Mouse (Mus musculus) inflammation-experienced regulatory T-cells, adult 6 months (primary cell): Measurements from ENCODE around the gene Mrps5. TPM values are rescaled to one million over a fixed set of nuclear protein-coding genes. Genes with fewer than 3 reads are reported as not detected.

Source experiments
- ATAC-seq: one replicate; pipeline ENCODE4 v1.8.0; 2017
- polyA plus RNA-seq, 3 experiments: library from polyadenylated mRNA; unstranded; fragments of 100-300 nt; shearing (Covaris generic); gene quantifications; one replicate each; pipeline ENCODE4 v1.2.1; 2017

The Mrps5 gene
- polyA plus RNA-seq, 3 experiments from 2014 or later: 107 to 152 (median 144) TPM

DNA sequence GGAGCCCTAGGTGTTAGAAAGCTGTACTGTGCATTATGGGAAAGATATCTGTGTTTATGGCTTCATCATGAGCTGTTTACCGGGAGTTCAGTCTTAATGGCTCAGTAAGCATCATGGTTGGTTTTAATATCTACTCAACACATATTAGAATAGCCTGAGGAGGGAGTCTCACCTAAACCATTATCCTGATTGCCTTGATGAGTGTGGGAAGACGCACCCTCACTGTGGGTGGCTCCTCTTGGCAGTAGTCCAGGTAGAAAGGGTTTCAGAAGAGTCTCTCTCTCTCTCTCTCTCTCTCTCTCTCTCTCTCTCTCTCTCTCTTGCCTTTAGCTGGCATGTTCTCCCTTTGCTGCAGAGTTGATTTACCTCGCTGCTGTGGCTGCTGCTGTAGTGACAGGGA is 35.0 kb downstream of the Mrps5 start:
- no peak for ATAC-seq

DNA sequence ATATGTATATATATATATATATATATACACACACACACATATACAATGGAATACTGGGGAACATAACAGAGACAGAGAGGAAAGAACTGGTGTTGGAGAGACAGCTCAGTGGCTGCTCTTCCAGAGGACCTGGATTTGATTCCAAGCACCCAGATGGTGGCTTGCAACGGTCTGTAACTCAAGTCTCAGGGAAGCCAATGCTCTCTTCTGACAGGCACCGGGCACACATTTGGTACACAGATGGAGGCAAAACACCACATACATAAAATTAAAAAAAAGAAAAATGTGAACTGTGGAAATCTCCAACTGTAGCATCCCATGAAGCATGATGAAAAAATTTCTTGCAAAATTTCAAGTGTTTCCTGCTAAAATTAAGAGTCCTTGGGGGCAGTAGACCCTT is 37.8 kb downstream of the Mrps5 start:
- no peak for ATAC-seq

DNA sequence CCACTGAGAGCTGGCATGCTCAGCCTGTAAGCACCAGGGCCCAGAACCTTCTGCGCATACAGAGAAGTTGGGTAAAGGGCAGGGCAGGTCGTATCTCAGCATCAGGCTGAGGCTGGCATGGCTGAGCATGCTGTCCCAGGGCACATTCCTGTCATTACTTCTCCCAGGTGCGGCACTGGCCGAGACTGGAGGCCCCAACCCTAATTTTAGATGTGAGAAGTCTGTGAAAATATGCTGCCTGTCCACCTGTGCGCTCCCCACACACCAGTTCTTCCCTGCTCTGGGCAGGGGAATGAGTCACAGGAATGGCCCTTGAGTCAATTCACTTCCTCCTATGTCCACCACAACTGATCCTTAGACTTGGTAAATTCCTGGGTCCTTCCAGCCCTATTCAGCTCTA is 38.6 kb downstream of the Mrps5 start:
- no peak for ATAC-seq

DNA sequence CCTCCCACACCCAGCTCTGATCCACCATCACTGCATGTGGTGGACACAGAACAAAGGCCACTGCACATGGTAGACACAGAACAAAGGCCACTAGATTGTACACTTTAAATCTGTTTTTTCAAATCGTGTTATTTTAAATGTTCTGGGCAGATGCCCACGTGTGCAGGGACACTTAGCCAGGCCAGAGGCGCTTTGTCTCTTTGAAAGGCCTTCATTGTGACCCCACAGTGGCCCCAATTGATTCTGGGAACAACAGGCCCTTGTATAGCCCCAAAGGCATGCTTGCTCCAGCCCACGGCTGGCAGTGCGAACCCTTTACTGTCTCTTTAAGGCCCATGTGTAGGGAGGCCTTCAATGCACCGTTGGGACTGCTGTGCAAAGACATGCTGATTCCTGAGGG is 40.3 kb downstream of the Mrps5 start:
- no peak for ATAC-seq

GRCm38 (mm10) chr2:127627990-127628570 is 41.1 kb downstream of the Mrps5 start:
- ATAC-seq: no peak

DNA sequence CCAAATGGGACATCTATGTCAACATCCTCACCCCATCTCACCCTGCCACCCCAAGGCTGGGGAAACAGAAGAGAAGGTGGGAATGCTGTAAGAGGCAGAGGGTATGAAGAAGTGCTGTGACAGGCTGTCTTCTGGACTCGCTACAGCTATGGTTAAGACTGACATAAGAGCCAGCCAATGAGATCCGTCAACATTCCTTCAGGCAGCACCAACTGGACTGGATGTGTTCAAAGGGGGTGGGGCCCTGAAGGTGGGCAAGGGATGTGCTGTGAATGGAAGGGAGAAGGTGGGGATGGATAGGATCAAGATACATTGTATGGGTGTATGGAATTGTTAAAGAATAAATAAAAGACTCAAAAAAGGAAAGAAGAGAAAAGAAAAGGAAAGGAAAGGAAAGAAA is 45.6 kb downstream of the Mrps5 start:
- no peak for ATAC-seq

GRCm38 (mm10) chr2:127635581-127635980 is 48.6 kb downstream of the Mrps5 start:
- ATAC-seq: no peak

GRCm38 (mm10) chr2:127638973-127639372 is 52.0 kb downstream of the Mrps5 start:
- no peak for ATAC-seq

GRCm38 (mm10) chr2:127643728-127644704 is 57.0 kb downstream of the Mrps5 start:
- no peak for ATAC-seq

GRCm38 (mm10) chr2:127646875-127647274 is 59.9 kb downstream of the Mrps5 start:
- ATAC-seq: no peak

DNA sequence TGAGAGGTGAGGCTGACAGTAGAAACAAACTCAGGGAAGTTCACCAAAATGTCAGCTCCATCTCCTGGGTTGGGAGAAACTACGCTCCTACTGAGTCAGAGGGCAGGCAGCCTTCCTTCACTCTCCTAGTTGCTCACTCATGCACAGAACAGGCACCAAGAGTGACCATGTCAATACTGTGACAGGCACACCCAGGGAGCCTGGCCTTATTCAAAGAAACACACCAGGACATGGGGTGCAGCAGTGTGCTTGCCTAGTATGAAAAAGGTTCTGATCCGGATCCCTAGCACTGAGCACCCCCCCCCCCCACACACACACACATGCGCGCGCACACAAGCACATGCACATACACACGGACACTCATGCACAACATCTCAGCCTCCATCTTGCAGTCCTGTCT is 61.1 kb downstream of the Mrps5 start:
- no peak for ATAC-seq

GRCm38 (mm10) chr2:127649921-127650320 is 62.9 kb downstream of the Mrps5 start:
- no peak for ATAC-seq

DNA sequence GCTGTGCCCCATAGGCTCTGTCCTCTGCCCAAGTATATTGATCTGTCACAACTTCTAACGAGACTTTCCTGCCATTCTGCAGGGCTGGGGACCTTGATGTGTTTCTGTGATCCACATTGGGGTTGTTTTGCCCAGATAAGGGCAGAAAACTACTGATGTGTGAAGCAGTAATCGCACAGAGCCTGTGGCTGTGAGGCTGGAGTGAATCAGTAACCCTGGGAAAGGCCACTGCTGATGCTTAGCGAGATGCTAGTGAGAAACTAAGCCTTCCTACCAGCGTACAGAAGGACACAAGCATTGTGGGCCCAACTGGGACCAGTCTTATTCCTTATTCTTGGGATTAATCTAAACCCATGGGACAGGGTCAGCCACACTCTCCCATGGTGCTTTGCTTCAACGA is 64.6 kb downstream of the Mrps5 start:
- ATAC-seq: no peak

DNA sequence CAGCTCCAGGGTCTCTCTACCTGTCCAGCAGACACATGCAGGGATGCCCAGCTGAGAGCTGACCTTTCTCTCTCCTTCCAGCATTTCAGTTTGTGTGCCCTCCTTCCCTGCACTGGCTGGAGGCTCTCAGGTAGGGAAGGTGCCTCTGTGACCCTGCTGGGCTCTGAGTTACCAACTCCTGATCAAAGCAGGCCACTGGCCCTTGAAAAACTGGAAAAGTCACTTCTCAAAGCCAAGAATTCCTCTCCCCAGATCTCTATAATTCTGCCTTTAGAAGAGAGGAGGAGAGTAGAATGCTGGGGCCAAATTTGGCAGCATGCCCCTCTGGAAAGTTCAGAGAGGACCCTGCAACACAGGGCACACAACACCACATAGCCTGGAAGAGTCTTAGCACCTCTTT is 65.3 kb downstream of the Mrps5 start:
- no peak for ATAC-seq

- ATAC-seq: no peak
Measured at GRCm38 (mm10) chr2:127652805-127653204, 65.8 kb downstream of the Mrps5 start.

- no peak for ATAC-seq
Measured at GRCm38 (mm10) chr2:127654786-127655185, 67.8 kb downstream of the Mrps5 start.

DNA sequence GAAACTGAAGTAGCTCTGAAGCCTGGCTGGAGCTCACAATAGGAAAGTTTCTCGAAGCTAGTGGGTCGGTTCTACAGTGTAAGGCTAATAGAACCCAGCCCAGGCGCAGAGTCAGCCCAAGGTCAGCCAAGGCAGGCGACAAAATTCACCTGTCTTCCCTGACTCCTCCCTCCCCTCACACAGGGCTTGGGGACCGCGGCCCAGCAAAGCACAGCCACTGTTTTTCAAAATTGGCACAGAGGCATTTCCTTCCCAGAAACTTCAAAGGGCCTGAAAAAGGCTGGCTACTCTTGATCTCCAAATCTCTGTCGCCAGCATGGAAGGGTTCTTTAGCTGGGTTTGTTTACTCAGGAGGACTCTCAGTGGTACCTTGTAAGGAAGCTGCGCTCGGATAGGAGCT is 68.4 kb downstream of the Mrps5 start:
- ATAC-seq: no peak

- no peak for ATAC-seq
Measured at GRCm38 (mm10) chr2:127656086-127656720, 69.2 kb downstream of the Mrps5 start, which contains the start of gene Mal. Gene Mal, minus strand, starts transcription at chr2:127656695.

Other genes starting within 250 kb of the Mrps5 start
- gene Astl, start 248.6 kb upstream of the Mrps5 start, polyA plus RNA-seq: under 1 TPM in 2 of 3 experiments, not detected in 1; 0.21 to 0.35 TPM
- gene Adra2b, start 224.0 kb upstream of the Mrps5 start, polyA plus RNA-seq: under 1 TPM in 1 of 3 experiments, not detected in 2; 0.13 TPM
- under 1 TPM in 2 of 3 experiments, not detected in 1; 0.14 to 0.34 TPM for gene Gpat2, start 162.0 kb upstream of the Mrps5 start, polyA plus RNA-seq
- 10 to 100 TPM; 29.3 to 66.5 (median 38.0) TPM for gene Fahd2a, start 142.7 kb upstream of the Mrps5 start, polyA plus RNA-seq
- 1 to 10 TPM in 1 of 3 experiments, not detected in 2; 3.5 TPM for gene Kcnip3, start 65.1 kb upstream of the Mrps5 start, polyA plus RNA-seq
- gene Prom2, start 45.8 kb upstream of the Mrps5 start, polyA plus RNA-seq: under 1 TPM in 1 of 3 experiments, not detected in 2; 0.10 TPM
- gene Zfp661, start 128 bp upstream of the Mrps5 start, polyA plus RNA-seq: 1 to 10 TPM in 2 of 3 experiments, under 1 TPM in 1; 0.92 to 3.0 (median 2.4) TPM
- gene Mal, start 69.5 kb downstream of the Mrps5 start, polyA plus RNA-seq: not detected
- not detected for gene Mall, start 142.7 kb downstream of the Mrps5 start, polyA plus RNA-seq
- under 1 TPM in 1 of 3 experiments, not detected in 2; 0.36 TPM for gene Nphp1, start 201.7 kb downstream of the Mrps5 start, polyA plus RNA-seq
- 10 to 100 TPM; 18.2 to 38.9 (median 34.5) TPM for gene Mtln, start 205.3 kb downstream of the Mrps5 start, polyA plus RNA-seq
- 10 to 100 TPM in 1 of 3 experiments, 1 to 10 TPM in 2; 1.6 to 16.2 (median 2.3) TPM for gene Bub1, start 244.6 kb downstream of the Mrps5 start, polyA plus RNA-seq